Mouse (Mus musculus): ENCODE data around the gene Cd209d.
"Not testable (repeated sequence)": the region's sequence is repeated elsewhere in the genome, so short reads cannot be mapped to it uniquely, and the experiment has no call there.

The Cd209d gene

DNA sequence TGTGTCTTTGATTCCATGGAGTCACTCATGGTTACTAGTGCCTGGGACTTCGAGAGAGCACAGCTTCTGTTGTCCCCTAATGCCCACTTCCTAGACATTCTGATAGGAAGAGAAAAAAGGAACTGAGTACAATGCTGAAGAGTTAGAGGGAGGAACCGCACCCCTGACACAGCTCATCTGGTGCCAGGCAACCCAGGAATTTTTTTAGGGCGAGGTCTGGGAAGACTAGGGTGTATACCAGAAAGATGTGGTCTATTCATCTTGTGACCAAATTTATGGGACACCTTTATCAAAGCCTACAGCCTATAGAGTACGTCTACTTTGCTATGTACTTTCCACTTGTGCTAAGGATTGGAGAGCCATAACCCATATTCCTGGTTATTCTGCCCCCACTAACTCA lies at the start of gene Cd209d:
Gene Cd209d (minus strand): TSS at position 101 of the 400 bp plus-strand sequence.
- in situ Hi-C loops (cut with MboI; ENCODE audit: low sequenced_read_pairs) = no loop called here

DNA sequence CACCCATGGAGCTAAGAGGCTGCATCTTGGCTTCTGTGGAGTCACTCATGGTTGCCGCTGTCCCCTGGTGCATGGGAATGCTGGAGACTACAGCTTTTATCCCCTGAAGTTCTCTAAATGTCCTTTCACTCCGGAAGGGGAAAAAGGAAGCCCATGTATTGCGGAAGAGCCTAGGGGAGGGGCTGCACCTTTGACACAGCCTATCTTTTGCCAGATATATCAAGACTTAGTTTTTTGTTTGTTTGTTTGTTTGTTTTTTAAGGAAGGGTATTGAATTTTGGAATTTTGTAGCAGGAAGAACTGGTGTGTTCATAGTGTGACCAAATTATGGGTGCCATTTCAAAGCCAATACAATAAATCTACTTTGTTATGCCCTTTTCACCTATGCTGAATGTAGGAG lies 48.4 kb upstream of the Cd209d start, which contains the start of gene Cd209b:
Gene Cd209b (minus strand): TSS at position 101 of the 400 bp plus-strand sequence.
- in situ Hi-C loops (cut with MboI; ENCODE audit: low sequenced_read_pairs) = no loop called here

DNA sequence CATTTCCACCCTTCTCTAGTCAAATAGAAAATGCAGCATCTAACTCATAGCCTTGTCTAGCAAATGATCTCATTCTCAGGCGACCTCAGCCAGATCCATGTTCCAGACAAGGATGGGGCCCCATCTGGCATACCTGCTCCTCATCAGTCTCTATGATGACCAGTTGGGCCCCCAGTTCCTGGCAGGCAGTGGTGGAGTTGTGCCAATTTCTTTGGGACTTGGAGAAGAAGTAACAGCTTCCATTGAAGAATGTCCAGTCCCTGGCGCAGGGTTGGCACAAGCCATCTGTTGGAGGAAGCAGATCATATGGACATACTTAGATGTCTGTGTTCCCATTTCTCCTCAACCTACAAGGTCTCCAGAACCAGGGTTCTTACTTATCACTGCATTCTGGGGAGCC lies 2.2 kb downstream of the Cd209d start:
- in situ Hi-C loops (cut with MboI; ENCODE audit: low sequenced_read_pairs) = no loop called here

DNA sequence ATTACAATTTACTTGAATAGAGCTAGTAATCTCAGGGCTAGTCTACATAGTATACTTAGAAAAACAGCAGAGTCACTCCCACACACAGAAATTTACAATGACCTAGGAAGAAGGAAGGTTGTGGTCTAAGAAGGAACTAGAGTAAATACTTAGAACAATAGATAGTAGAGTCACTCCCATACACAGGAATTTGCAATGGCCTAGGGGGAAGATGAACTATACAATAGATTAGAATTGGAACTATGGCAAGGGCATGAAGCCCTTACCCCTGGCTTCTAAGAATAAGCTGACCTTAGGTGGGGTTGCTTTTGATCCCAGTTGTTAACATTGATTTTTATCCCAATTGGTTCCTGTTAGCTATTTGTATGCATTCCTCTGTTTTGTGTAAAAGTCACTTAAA lies 15.6 kb downstream of the Cd209d start:
- in situ Hi-C loops (cut with MboI; ENCODE audit: low sequenced_read_pairs) = not testable (repeated sequence)

DNA sequence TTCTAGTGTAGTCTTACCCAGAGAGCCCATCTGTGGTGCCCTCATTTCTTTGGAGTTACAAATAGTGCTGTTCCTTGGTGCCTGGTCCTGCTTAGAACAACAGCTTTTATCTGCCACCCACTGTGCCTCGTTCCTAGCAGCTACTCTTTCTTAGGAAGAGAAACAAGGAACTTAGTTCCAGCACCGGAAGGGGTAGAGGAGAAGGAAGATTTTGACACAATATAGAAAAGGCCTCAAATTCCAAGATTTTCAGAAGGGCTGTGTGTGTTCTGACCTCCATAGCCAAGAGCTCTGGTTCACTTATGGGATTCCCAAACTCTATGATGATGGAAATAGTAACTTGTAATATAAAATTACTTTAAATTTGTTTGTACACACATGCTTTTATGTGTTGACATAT lies 24.1 kb downstream of the Cd209d start, which contains the start of gene Cd209e:
Gene Cd209e (minus strand): TSS at position 101 of the 400 bp plus-strand sequence.
- in situ Hi-C loops (cut with MboI; ENCODE audit: low sequenced_read_pairs) = no loop called here

Data from CH12F3 (cell line).